Mouse (Mus musculus): Measurements from ENCODE around the gene Arpc4. TPM values are rescaled to one million over a fixed set of nuclear protein-coding genes. Genes with fewer than 3 reads are reported as not detected.

Gene Arpc4
- total and polyA plus RNA-seq, 2 experiments from 2014 or later = 219 to 564 TPM

GRCm38 (mm10) chr6:113377172-113377495 lies 781 bp upstream of the Arpc4 start:
- Histone ChIP-seq H3K4me2 (ENCODE audit: low read depth) (peak overlapping the region; percentile 91), H3K9me3 (ENCODE audit: low read length) (no peaks in the 10 kb centered on the region), H3K27ac (ENCODE audit: low read depth, low read length) (peak overlapping the region; percentile 86), H3K4me3 (ENCODE audit: low read depth, low read length) (peak overlapping the region; percentile 99), H3K36me3 (ENCODE audit: insufficient read depth) (peaks cover 52% of the 10 kb centered on the region), H3K9ac (peak overlapping the region; percentile 87), H3K27me3 (ENCODE audit: insufficient read depth, low read length) (no peaks in the 10 kb centered on the region), H3K4me1 (ENCODE audit: insufficient read depth) (peaks cover 14% of the 10 kb centered on the region)
- DNase-seq = no peak
- WGBS = 10% methylated on average over 7 of the region's 7 CpGs
- no peak for TF ChIP-seq CTCF (IDR thresholded peaks at IDR 0.05; ENCODE audit: low read depth)
- no peak for ATAC-seq

GRCm38 (mm10) chr6:113379246-113379645 lies 1.3 kb downstream of the Arpc4 start:
- DNase-seq = no peak
- Histone ChIP-seq H3K9ac (no peak overlapping the region), H3K27ac (ENCODE audit: low read depth, low read length) (no peak overlapping the region), H3K4me1 (ENCODE audit: insufficient read depth) (peaks cover 14% of the 10 kb centered on the region), H3K4me2 (ENCODE audit: low read depth) (peak overlapping the region; percentile 91), H3K27me3 (ENCODE audit: insufficient read depth, low read length) (no peaks in the 10 kb centered on the region), H3K36me3 (ENCODE audit: insufficient read depth) (peaks cover 46% of the 10 kb centered on the region), H3K9me3 (ENCODE audit: low read length) (no peaks in the 10 kb centered on the region), H3K4me3 (ENCODE audit: low read depth, low read length) (peak overlapping the region; percentile 99)
- ATAC-seq = no peak
- WGBS = 88% methylated on average over 6 of the region's 6 CpGs
- no peak for TF ChIP-seq CTCF (IDR thresholded peaks at IDR 0.05; ENCODE audit: low read depth)

DNA sequence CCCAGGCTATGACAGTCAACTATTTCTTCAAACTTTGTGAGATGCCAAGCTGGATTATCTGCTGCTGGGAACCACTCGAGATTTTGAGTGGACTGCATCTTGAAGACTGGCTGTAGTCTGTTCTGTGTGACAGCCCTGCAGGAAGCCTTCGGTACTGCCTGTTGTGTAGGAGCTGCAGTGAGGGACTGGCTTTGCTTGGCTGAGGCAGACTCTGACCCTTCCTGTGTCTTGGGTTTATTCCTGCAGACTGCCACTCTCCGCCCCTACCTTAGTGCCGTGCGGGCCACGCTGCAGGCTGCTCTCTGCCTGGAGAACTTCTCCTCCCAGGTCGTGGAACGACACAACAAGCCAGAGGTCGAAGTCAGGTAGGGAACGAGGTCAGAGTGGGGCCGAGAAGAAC lies 2.6 kb downstream of the Arpc4 start:
- 0 out of 2 replicates have a peak, but pooled peaks have one; percentile 9 for TF ChIP-seq CTCF (IDR thresholded peaks at IDR 0.05; ENCODE audit: low read depth)
- no peak overlapping the region for H3K4me3 ChIP-seq (ENCODE audit: low read depth, low read length)
- DNase-seq = no peak
- H3K9me3 ChIP-seq (ENCODE audit: low read length) = no peaks in the 10 kb centered on the region
- 94% methylated on average over 11 of the region's 11 CpGs for WGBS
- no peaks in the 10 kb centered on the region for H3K27me3 ChIP-seq (ENCODE audit: insufficient read depth, low read length)
- H3K36me3 ChIP-seq (ENCODE audit: insufficient read depth) = peaks cover 47% of the 10 kb centered on the region
- H3K4me1 ChIP-seq (ENCODE audit: insufficient read depth) = peaks cover 14% of the 10 kb centered on the region
- H3K9ac ChIP-seq = no peak overlapping the region
- no peak for ATAC-seq
- H3K27ac ChIP-seq (ENCODE audit: low read depth, low read length) = no peak overlapping the region
- no peak overlapping the region for H3K4me2 ChIP-seq (ENCODE audit: low read depth)

DNA sequence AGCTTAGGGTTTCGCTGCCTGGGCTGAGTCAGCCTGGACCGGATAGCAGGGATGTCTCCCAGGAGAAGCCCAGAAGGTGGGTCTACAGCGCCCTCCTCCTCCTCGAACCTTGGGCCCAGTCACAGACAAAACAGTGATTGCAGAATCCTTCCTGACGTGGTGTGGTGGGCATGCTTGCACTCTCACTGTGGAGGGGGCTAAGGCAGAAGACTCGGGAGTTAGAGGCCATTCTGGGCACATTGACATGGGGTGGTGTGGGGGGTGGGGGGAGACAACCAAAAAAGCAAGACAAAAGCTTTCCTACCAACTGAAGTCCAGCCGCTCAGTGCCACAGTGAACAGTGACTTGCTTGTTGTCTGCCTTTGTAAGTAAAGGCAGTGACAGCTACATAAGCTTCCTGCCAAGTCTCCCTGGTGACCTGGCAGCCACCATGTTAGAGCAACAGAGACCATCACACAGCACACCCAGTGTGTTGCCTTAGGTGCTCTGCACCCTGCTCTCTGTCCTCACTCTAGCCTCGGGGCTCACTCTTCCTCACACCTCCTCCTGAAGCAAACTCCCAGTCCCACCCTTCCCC lies 6.5 kb downstream of the Arpc4 start:
- 79% methylated on average over 8 of the region's 8 CpGs for WGBS

DNA sequence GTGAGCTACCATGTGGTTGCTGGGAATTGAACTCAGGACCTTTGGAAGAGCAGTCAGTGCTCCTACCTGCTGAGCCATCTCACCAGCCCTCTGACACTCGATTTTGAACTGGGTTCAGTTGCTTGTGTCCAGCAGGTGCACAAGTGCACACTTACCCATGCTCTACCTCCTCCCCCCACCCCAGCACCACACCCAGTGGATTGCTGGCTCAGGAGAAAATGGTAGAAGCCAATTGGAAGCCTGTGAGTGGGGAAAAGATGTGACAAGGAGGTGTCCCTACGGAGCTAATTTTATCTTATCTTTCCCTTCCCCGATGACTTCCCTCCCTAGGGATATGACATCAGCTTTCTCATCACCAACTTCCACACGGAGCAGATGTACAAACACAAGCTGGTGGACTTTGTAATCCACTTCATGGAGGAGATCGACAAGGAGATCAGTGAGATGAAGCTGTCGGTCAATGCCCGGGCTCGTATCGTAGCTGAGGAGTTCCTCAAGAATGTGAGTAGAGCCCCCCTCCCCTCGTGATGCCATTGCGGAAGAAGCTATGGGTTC lies 7.3 kb downstream of the Arpc4 start:
- Histone ChIP-seq H3K9me3 (ENCODE audit: low read length) (no peaks in the 10 kb centered on the region), H3K27ac (ENCODE audit: low read depth, low read length) (no peak overlapping the region), H3K4me1 (ENCODE audit: insufficient read depth) (no peaks in the 10 kb centered on the region), H3K36me3 (ENCODE audit: insufficient read depth) (peaks cover 83% of the 10 kb centered on the region), H3K4me2 (ENCODE audit: low read depth) (no peak overlapping the region), H3K27me3 (ENCODE audit: insufficient read depth, low read length) (no peaks in the 10 kb centered on the region), H3K4me3 (ENCODE audit: low read depth, low read length) (no peak overlapping the region), H3K9ac (no peak overlapping the region)
- TF ChIP-seq CTCF (IDR thresholded peaks at IDR 0.05; ENCODE audit: low read depth) = no peak
- WGBS = 95% methylated on average over 11 of the region's 11 CpGs
- DNase-seq (no peak), ATAC-seq (no peak)

More for the DNA sequence above, 6.5 kb downstream of the Arpc4 start:
- H3K36me3 ChIP-seq (ENCODE audit: insufficient read depth) = peaks cover 75% of the 10 kb centered on the region
- no peak overlapping the region for H3K4me2 ChIP-seq (ENCODE audit: low read depth)
- no peak overlapping the region for H3K9ac ChIP-seq
- no peak for TF ChIP-seq CTCF (IDR thresholded peaks at IDR 0.05; ENCODE audit: low read depth)
- ATAC-seq (peak; percentile 79), DNase-seq (peak; percentile 31)
- no peak overlapping the region for H3K27ac ChIP-seq (ENCODE audit: low read depth, low read length)
- H3K4me3 ChIP-seq (ENCODE audit: low read depth, low read length) = no peak overlapping the region
- H3K4me1 ChIP-seq (ENCODE audit: insufficient read depth) = 0 out of 2 replicates have a peak, but pooled peaks cover under 1% of the 10 kb centered on the region
- H3K27me3 ChIP-seq (ENCODE audit: insufficient read depth, low read length) = no peaks in the 10 kb centered on the region
- H3K9me3 ChIP-seq (ENCODE audit: low read length) = no peaks in the 10 kb centered on the region

DNA sequence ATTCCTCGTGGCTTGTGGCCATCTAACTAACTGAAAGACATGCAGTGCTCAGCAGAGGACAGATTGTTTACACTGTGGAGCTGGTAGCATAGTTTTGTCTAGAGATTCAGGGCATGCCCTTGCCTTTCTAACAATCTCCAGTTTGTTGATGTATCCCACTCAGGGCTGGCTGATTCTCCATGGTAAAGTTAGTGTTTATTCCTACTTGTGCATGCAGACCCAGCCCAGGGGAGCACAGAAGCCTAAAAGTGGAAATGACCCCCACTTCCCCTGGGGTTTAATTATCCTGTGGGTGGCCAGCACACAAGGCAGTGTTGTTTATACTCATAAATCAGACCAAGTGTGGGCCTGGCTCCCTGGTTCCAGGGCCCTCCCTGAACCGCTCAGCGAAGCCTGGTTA lies 8.1 kb downstream of the Arpc4 start:
- Histone ChIP-seq H3K27ac (ENCODE audit: low read depth, low read length) (no peak overlapping the region), H3K4me1 (ENCODE audit: insufficient read depth) (no peaks in the 10 kb centered on the region), H3K9ac (no peak overlapping the region), H3K4me2 (ENCODE audit: low read depth) (no peak overlapping the region), H3K27me3 (ENCODE audit: insufficient read depth, low read length) (no peaks in the 10 kb centered on the region), H3K9me3 (ENCODE audit: low read length) (no peaks in the 10 kb centered on the region), H3K36me3 (ENCODE audit: insufficient read depth) (peaks cover 86% of the 10 kb centered on the region), H3K4me3 (ENCODE audit: low read depth, low read length) (no peak overlapping the region)
- no peak for TF ChIP-seq CTCF (IDR thresholded peaks at IDR 0.05; ENCODE audit: low read depth)
- DNase-seq = no peak
- ATAC-seq = peak; percentile 38
- WGBS = 86% methylated on average over 3 of the region's 3 CpGs

DNA sequence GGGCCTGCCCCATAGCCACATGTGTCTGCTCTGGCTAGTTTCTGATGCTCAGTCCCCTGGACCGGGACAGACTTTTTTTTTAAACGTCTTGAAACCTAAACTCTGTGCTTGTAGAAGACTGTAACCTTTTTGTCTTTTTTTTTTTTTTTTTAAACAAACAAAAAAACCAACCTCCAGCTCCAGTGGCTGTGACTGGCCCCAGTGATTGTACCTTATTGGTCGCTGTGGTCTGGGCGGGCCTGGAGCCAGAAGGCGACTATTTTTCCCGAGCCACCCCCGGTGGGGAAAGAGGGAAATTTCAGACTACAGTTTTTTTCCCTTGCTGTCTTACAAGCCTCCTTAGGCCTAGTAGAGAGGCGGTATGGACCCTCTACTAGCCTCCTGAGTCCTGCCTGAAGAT lies 11.0 kb downstream of the Arpc4 start, which contains the start of gene Ttll3:
Gene Ttll3 (plus strand): TSS at position 301 of the 400 bp plus-strand sequence.
- Histone ChIP-seq H3K4me2 (ENCODE audit: low read depth) (no peak within 1 kb of the TSS), H3K9ac (no peak within 1 kb of the TSS), H3K27ac (ENCODE audit: low read depth, low read length) (no peak within 1 kb of the TSS), H3K27me3 (ENCODE audit: insufficient read depth, low read length) (no peaks in the 10 kb centered on the region), H3K9me3 (ENCODE audit: low read length) (no peaks in the 10 kb centered on the region), H3K4me3 (ENCODE audit: low read depth, low read length) (no peak within 1 kb of the TSS), H3K36me3 (ENCODE audit: insufficient read depth) (peaks cover 68% of the 10 kb centered on the region), H3K4me1 (ENCODE audit: insufficient read depth) (peaks cover 5% of the 10 kb centered on the region; the same call in 1 of the 2 replicates)
- TF ChIP-seq CTCF (IDR thresholded peaks at IDR 0.05; ENCODE audit: low read depth) = no peak
- no peak for DNase-seq
- 72% methylated on average over 8 of the region's 8 CpGs for WGBS
- no peak for ATAC-seq
